Mouse (Mus musculus) embryo, embryonic 10.5 days (tissue): Measurements from ENCODE around the gene Fam180a.

Experiments used
- DNase-seq: peaks from one replicate; pipeline ENCODE4 v3.0.0-alpha.2; 2015; ENCODE audit warnings: low spot score

Fam180a gene

GRCm38 (mm10) chr6:35309406-35309805 is 16.5 kb downstream of the Fam180a start:
- no peak for DNase-seq

GRCm38 (mm10) chr6:35308037-35308436 is 17.9 kb downstream of the Fam180a start, which contains the start of gene Slc13a4:
Gene Slc13a4 (minus strand): TSS chr6:35308131.
- DNase-seq = peak; percentile 13

GRCm38 (mm10) chr6:35307136-35307535 is 18.8 kb downstream of the Fam180a start:
- no peak for DNase-seq

- no peak for DNase-seq
These were observed 22.5 kb downstream of the Fam180a start for GRCm38 (mm10) chr6:35303355-35303900.

- no peak for DNase-seq
These were observed 23.4 kb downstream of the Fam180a start for GRCm38 (mm10) chr6:35302581-35302980.

GRCm38 (mm10) chr6:35298323-35298722 is 27.6 kb downstream of the Fam180a start:
- no peak for DNase-seq

GRCm38 (mm10) chr6:35297516-35298227 is 28.3 kb downstream of the Fam180a start:
- no peak for DNase-seq

- DNase-seq = no peak
These were observed 28.9 kb downstream of the Fam180a start for GRCm38 (mm10) chr6:35297001-35297400.

GRCm38 (mm10) chr6:35294964-35295363 is 31.0 kb downstream of the Fam180a start:
- no peak for DNase-seq

GRCm38 (mm10) chr6:35289676-35290075 is 36.3 kb downstream of the Fam180a start:
- DNase-seq = no peak

GRCm38 (mm10) chr6:35288920-35289319 is 37.0 kb downstream of the Fam180a start:
- DNase-seq = peak; percentile 21

GRCm38 (mm10) chr6:35288114-35288761 is 37.7 kb downstream of the Fam180a start:
- peak; percentile 5 for DNase-seq

- no peak for DNase-seq
These were observed 46.6 kb downstream of the Fam180a start for GRCm38 (mm10) chr6:35279306-35279705.

- no peak for DNase-seq
These were observed 47.9 kb downstream of the Fam180a start for GRCm38 (mm10) chr6:35277903-35278587.

GRCm38 (mm10) chr6:35273391-35274082 is 52.4 kb downstream of the Fam180a start:
- no peak for DNase-seq

- no peak for DNase-seq
These were observed 53.8 kb downstream of the Fam180a start for GRCm38 (mm10) chr6:35271868-35272765.

- DNase-seq = no peak
These were observed 54.7 kb downstream of the Fam180a start for GRCm38 (mm10) chr6:35271094-35271855.

- DNase-seq = no peak
These were observed 56.3 kb downstream of the Fam180a start for GRCm38 (mm10) chr6:35269643-35270042.

- DNase-seq = no peak
These were observed 57.2 kb downstream of the Fam180a start for GRCm38 (mm10) chr6:35268711-35269110.

- DNase-seq = no peak
These were observed 60.2 kb downstream of the Fam180a start for GRCm38 (mm10) chr6:35265580-35266278.
